Mouse (Mus musculus): ENCODE results near the gene Mical3.

DNA sequence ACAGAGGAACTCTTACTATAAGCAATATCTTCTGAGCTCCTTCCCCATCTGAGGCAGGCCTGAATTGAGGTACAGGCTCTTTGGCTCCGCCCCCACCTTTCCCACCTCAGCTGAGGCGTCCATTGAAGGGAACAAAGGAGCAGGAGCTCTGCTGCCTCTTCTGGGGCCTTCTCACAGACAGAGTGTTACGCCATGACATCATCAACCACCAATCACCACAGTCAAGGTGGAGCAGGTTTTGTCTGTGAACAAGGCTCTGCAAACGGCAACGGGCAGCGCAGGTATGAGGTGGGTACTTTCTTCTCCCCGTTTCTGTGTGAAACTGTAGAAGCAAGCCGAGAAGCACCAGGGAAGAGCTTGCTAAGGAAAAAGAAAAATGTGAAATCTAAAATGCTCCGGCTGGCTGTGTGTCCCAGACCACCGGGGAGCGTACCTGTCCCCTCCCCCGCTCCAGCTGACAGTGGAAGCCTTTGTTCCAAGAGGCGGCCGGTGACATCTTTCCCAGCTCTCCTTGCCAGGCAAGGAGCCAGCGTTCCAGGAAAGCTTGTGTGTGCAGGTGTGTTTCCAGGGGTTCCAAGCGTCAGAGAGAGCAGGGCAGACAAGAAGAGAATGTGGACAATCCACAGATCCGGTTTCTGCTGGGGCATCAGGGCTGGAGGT is 66.3 kb downstream of the Mical3 start:
- TF ChIP-seq CTCF (IDR thresholded peaks at IDR 0.05; ENCODE audit: extremely low read depth, insufficient read depth, low read length) (no peak), POLR2A (IDR thresholded peaks at IDR 0.05; ENCODE audit: extremely low read depth, insufficient read depth, low read length) (no peak)

All from cortical plate, adult 2 months (tissue).